Mouse (Mus musculus) A20 (cell line): Measurements from ENCODE around the gene Socs1.

Source experiments
- DNase-seq: peaks from one replicate; pipeline ENCODE4 v3.0.0-alpha.2; 2011; ENCODE audit warnings: low read depth, low spot score

Socs1 gene

GRCm38 (mm10) chr16:10763540-10764264 is 21.6 kb downstream of the Socs1 start:
- no peak for DNase-seq

- no peak for DNase-seq
These were observed 22.7 kb downstream of the Socs1 start for GRCm38 (mm10) chr16:10762569-10763180.

DNA sequence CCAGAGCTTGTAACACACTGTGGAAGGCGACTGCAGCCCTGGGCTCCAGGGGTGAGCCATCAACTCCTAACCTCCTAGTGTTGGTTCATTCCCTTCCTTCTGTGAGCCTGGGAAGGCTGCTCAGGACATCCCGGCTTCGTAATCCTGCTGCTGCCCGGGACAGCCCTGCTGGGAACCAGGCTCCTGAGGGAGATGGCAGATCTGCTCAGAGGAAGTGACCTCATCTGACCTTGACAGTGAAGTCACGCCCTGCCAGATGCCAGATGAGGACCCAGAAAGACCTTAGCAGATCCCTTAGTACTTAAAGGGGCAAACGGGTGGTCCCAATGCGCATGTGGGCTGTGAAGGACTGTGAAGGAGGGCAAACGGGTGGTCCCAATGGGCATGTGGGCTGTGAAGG is 24.2 kb downstream of the Socs1 start:
- no peak for DNase-seq

DNA sequence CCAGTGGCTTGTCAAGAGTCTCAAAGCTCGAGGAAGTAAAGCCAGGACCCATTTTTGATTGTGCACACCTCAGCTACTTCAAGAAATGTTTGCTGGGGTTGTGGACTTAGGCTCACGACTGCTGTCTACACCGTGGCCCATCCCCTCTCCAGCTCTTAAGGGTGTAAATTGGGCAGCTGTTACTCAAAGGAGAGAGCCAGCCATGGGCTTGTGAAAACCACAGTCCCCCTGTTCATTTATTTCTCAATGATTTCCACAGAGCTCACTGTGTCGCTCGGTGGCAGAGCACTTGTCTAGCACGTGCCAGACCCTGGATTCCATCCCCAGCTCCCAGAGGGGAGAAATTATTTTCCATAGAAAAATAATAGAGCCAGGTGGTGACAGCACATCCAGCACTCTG is 29.2 kb downstream of the Socs1 start:
- DNase-seq, result no peak

- no peak for DNase-seq
These were observed 30.6 kb downstream of the Socs1 start for GRCm38 (mm10) chr16:10754521-10755296.

DNA sequence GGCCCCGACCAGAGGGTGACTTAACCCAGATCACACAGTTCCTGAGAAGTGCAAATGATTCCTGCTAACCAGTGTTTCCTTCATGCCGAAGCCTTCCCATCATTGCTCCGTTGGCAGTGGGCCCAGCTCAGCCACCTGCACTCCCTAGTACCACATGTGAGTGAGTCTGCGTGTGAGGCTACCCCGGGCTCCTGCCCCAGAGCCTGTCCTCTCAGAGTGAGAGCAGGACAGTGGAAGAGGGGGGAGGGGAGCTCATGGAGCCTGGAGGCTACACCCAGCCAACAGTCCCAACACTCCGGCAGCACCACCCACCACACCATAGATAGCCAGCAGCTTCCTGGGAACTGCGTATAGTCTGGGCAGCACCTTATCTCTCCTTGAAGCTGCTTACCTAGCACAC is 35.5 kb downstream of the Socs1 start:
- DNase-seq, result no peak

DNA sequence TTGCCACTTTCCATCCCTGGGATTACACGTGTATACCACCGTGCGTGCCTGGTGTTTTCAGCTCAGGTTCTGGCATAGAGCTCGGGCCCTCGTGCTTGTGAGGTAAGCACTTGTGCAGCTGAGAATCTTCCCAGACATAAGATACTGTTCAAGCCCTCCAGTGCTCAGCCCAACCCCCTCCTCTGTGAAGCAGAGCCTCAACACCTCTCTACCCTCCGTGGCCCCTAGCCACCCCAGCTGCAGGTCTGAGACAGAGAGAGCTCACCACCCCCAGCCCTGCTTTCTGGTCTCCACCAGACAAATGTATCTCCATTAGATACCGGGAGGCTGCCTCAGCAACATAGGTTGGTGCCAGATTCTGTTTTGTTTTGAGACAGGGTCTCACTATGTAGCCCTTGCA is 36.1 kb downstream of the Socs1 start:
- no peak for DNase-seq

GRCm38 (mm10) chr16:10741082-10741481 is 44.3 kb downstream of the Socs1 start:
- DNase-seq, result peak; percentile 51

- DNase-seq, result no peak
These were observed 45.4 kb downstream of the Socs1 start for GRCm38 (mm10) chr16:10739854-10740398.

- DNase-seq, result no peak
These were observed 46.5 kb downstream of the Socs1 start for GRCm38 (mm10) chr16:10738866-10739265.

DNA sequence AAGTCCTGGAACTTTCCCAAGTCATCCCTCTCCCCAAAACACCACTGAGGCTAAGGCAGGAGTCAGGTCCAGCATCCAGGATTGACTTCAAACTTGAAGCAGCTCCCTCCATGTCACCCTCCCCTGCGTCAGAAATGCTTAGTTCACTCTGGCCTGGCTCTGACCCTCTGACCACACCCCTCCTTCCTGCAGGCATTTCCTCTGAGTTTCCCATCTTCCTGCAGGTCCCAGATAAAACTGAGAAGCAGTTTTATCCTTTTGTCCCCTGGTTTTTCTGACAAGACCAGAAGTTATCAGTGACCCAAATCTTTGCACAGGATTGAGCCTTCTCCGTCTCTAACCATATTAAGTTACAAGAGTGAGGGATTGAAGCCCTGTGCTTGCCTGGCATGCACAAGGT is 47.8 kb downstream of the Socs1 start:
- no peak for DNase-seq

GRCm38 (mm10) chr16:10736364-10736763 is 49.0 kb downstream of the Socs1 start:
- DNase-seq, result no peak

DNA sequence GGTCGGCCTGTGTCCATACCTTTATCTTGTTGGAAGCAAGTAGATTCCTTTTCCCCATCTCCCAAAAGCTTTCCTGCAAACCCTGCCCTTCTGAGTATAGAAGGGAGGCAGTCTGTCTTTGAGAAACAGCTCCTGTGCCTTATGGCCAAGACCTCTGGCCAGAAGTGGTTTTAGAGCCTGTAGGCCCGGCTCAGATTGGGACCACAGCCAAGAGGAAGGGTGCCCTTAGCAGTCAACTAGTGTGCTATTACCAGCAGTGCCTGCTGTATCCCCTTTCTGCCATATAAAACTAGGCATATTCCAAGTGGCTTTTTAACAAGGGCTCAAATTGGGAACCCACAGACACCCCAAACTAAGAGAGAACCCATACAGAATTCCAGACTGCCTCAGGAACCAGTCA is 49.6 kb downstream of the Socs1 start:
- no peak for DNase-seq

DNA sequence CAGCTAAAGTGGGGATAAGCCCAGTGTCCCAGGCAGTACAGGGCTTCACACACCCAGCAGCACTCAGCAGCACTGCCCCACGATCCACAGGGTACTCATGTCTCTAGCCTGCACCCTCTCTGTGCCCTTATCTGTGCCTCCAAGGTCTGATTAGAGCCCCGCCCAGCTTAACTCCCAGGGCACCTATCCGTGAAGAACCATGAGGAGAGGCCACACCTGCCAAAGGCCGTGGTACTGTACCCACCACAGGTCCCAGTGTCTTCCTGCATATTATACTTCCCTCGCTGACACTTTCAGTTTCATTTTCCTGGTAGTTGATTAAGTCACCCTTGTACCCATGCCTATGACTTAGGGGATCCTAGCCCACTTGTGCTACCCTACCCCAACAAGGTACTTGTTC is 52.9 kb downstream of the Socs1 start:
- peak; percentile 15 for DNase-seq
